Mouse (Mus musculus): ENCODE data around the gene Oxtr. TPM values are rescaled to one million over a fixed set of nuclear protein-coding genes. Genes with fewer than 3 reads are reported as not detected.

The Oxtr gene
- polyA plus RNA-seq, 1 experiment from 2014 or later = 0.52 TPM

Other genes starting within 250 kb of the Oxtr start
- 6.9 and 10.6 TPM in 2 replicates for gene Lmcd1, start 216.2 kb downstream of the Oxtr start, polyA plus RNA-seq (2014; fragmentation: Nextera tagmentation; extraction: Ambion mirVana)
- 0.90 and 0.99 TPM in 2 replicates for gene Ssu2, start 101.9 kb downstream of the Oxtr start, polyA plus RNA-seq (2014; fragmentation: Nextera tagmentation; extraction: Ambion mirVana)
- gene Cav3, start 30.4 kb downstream of the Oxtr start, polyA plus RNA-seq (2014; fragmentation: Nextera tagmentation; extraction: Ambion mirVana) = 0.35 and 0.86 TPM in 2 replicates
- gene Rad18, start 206.7 kb upstream of the Oxtr start, polyA plus RNA-seq (2014; fragmentation: Nextera tagmentation; extraction: Ambion mirVana) = 33.2 and 38.1 TPM in 2 replicates